Mouse (Mus musculus): Measurements from ENCODE around the gene Ankrd28. TPM values are rescaled to one million over a fixed set of nuclear protein-coding genes. Genes with fewer than 3 reads are reported as not detected.
"Not testable (repeated sequence)": the region's sequence is repeated elsewhere in the genome, so short reads cannot be mapped to it uniquely, and the experiment has no call there.

Gene Ankrd28
- polyA plus RNA-seq, 1 experiment from 2014 or later, result 8.8 TPM

DNA sequence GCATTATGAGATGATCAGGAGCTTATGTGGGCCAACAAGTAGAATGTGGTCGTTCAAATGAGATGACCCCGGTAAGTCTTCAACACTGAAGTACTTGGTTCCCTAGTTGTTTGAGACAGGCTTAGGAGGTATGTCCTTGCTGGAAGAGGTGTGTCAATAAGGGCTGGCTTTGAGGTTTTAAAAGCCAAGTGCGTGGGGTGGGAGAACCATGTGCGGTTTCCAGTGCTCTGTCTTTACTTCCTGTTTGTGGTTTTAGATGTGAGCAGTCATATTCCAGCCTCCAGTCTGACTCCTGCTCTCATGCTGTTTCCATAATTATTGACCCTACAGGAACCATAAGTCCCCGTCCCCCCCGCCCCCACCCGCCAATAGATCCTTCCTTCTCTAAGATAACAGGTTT, 68.7 kb downstream of the Ankrd28 start:
- H3K36me3 ChIP-seq, result peaks cover 23% of the 10 kb centered on the region
- no peak overlapping the region for H3K4me3 ChIP-seq
- H3K27me3 ChIP-seq (replicated peaks), result no peaks in the 10 kb centered on the region
- no peaks in the 10 kb centered on the region for H3K9me3 ChIP-seq (replicated peaks)
- ATAC-seq (ENCODE audit: insufficient number of reproducible peaks, low FRiP score), result no peak
- H3K4me2 ChIP-seq, result no peak overlapping the region
- H3K9ac ChIP-seq, result no peak overlapping the region
- WGBS, result 85% methylated on average over 7 of the region's 7 CpGs
- H3K27ac ChIP-seq (ENCODE audit: poor library complexity, severe bottlenecking), result no peak overlapping the region
- H3K4me1 ChIP-seq (replicated peaks), result no peaks in the 10 kb centered on the region

DNA sequence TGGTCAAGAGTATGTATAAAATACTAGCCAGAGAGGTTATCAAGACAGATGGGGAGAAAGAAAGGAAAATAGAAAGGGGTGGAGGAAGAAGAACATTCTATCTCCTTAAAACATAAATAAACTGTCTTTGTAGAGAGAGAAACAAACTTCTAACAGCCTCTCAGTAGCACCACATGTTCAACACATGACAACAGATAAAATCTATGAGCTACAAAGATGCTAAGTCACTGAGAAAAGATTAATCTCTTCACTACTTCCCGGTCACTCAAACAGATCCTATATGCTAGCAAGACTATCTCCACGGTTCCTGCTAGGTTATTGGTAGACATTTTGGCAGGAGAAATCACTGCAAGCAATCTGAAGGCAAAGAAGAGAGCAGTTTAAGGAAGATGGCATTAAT, 71.3 kb downstream of the Ankrd28 start:
- WGBS, result 91% methylated on average over 2 of the region's 2 CpGs
- Histone ChIP-seq H3K9me3 (replicated peaks) (no peaks in the 10 kb centered on the region), H3K4me3 (no peak overlapping the region), H3K27me3 (replicated peaks) (no peaks in the 10 kb centered on the region), H3K4me2 (no peak overlapping the region), H3K4me1 (replicated peaks) (no peaks in the 10 kb centered on the region), H3K36me3 (peaks cover 23% of the 10 kb centered on the region), H3K27ac (ENCODE audit: poor library complexity, severe bottlenecking) (no peak overlapping the region), H3K9ac (no peak overlapping the region)
- no peak for ATAC-seq (ENCODE audit: insufficient number of reproducible peaks, low FRiP score)

DNA sequence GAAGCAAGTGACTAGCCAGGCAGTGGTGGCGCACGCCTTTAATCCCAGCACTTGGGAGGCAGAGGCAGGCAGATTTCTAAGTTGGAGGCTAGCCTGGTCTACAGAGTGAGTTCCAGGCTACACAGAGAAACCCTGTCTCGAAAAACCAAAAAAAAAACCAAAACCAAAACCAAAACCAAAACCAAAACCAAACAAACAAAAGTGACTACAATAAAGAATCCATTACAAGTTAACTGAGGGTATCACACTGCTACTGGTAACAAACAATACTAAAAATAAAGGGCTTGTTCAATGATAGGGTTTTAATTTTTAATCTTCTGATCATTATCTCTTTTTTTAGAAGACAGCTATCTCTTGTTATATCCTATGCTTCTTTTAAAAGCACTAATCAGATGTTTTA, 72.0 kb downstream of the Ankrd28 start:
- not testable (repeated sequence) for H3K27ac ChIP-seq (ENCODE audit: poor library complexity, severe bottlenecking)

DNA sequence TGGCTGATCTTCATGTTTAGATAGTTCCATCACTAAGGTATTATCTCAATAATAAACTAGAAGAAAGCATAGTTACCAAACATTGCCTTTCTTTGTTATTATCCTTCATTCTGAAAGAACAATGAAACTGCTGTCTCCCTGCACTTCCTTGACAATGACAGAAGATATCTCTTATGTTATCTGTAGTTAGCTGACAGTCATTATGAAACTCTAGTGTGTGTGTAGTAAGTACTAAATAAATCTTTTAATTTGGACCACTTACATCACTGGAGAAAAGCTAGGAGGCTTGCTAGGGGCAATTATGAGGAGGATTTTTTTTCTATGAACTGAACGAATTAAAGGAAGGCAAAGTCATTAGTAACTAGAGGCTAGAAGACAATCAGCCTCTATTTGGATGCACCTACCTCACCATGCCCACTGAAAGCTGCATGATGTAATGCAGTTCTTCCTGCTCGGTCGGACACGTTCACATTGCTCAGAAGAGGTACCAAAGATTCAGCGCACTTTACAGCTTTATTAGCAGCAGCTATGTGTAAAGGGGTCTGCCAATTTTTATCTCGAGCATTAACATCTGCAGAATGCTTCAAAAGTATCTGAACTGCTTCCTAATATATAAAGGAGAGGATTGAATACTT, 82.1 kb downstream of the Ankrd28 start:
- Histone ChIP-seq H3K36me3 (peaks cover 16% of the 10 kb centered on the region), H3K4me3 (no peak overlapping the region), H3K9ac (no peak overlapping the region), H3K4me1 (replicated peaks) (0 out of 2 replicates have a peak, but pooled peaks cover 2% of the 10 kb centered on the region), H3K9me3 (replicated peaks) (no peaks in the 10 kb centered on the region), H3K27ac (ENCODE audit: poor library complexity, severe bottlenecking) (no peak overlapping the region), H3K27me3 (replicated peaks) (no peaks in the 10 kb centered on the region), H3K4me2 (no peak overlapping the region)
- WGBS, result 60% methylated on average over 6 of the region's 6 CpGs
- no peak for ATAC-seq (ENCODE audit: insufficient number of reproducible peaks, low FRiP score)

More for the DNA sequence above, 72.0 kb downstream of the Ankrd28 start:
- not testable (repeated sequence) for H3K4me1 ChIP-seq (replicated peaks); H3K27me3 ChIP-seq (replicated peaks); H3K9ac ChIP-seq; ATAC-seq (ENCODE audit: insufficient number of reproducible peaks, low FRiP score); H3K9me3 ChIP-seq (replicated peaks); H3K4me2 ChIP-seq; H3K4me3 ChIP-seq
- WGBS, result 92% methylated on average over 3 of the region's 3 CpGs
- H3K36me3 ChIP-seq, result peaks cover 22% of the 10 kb centered on the region

DNA sequence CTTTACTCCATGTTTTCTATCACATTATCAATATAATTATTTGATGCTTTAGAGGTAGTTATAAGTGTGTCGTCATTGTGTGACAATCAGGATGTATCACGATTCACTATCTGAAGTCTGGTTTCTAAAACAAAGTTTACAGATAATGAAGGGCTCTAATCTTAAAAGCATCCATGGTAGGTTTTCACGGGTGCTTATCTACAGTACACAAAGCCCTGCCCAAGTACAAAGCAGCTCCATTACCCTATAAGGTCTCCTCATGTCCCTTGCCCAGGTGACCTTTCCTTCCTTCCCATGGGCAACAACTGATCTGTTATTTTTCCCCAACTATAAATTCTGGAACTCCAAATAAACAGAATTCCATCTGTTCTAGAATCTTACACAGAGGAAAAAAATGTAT, 87.9 kb downstream of the Ankrd28 start:
- Histone ChIP-seq H3K4me2 (no peak overlapping the region), H3K9me3 (replicated peaks) (no peaks in the 10 kb centered on the region), H3K4me1 (replicated peaks) (peaks cover 7% of the 10 kb centered on the region), H3K4me3 (no peak overlapping the region), H3K9ac (no peak overlapping the region), H3K36me3 (peaks cover 25% of the 10 kb centered on the region), H3K27ac (ENCODE audit: poor library complexity, severe bottlenecking) (no peak overlapping the region), H3K27me3 (replicated peaks) (no peaks in the 10 kb centered on the region)
- no peak for ATAC-seq (ENCODE audit: insufficient number of reproducible peaks, low FRiP score)
- 17% methylated on average over 3 of the region's 3 CpGs for WGBS

DNA sequence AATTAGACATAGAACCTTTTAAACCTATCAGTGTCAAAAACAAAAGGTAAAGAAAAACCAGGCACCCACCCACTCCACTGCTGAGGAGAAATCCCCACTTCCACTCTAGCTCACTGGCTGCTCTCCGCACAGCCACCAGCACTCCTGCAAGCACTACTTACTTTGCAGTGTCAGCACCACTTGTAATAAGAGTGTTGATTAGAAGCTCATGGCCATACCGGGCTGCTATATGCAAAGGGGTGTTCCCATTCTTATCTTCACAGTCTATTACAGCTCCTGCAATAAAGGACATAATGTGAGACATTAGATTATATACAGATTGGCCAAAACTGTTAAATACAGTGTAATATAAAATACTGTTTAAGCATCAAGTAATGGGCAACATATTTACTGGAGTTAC, 95.6 kb downstream of the Ankrd28 start:
- H3K27me3 ChIP-seq (replicated peaks), result no peaks in the 10 kb centered on the region
- peaks cover 7% of the 10 kb centered on the region for H3K4me1 ChIP-seq (replicated peaks)
- H3K27ac ChIP-seq (ENCODE audit: poor library complexity, severe bottlenecking), result no peak overlapping the region
- ATAC-seq (ENCODE audit: insufficient number of reproducible peaks, low FRiP score), result no peak
- peaks cover 12% of the 10 kb centered on the region for H3K36me3 ChIP-seq
- no peak overlapping the region for H3K9ac ChIP-seq
- no peak overlapping the region for H3K4me3 ChIP-seq
- H3K9me3 ChIP-seq (replicated peaks), result no peaks in the 10 kb centered on the region
- no peak overlapping the region for H3K4me2 ChIP-seq
- WGBS, result 43% methylated on average over 2 of the region's 2 CpGs

DNA sequence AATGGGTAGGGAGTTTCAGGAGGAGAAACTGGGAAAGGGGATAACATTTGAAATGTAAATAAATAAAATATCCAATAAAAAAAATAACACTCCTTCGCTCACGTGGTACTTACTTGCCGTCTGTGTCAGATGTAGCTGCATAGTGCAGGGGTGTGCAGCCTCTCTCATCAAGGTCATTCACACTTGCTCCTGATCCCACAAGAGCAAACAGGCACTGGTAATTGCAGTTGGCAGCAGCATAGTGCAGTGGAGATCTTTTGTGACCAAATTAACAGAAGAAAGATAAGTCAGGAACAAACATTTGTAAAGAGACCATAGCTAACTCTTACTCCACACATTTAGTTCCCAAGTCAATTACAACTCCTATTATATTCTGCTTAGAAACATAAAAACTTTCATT, 102.9 kb downstream of the Ankrd28 start:
- H3K4me3 ChIP-seq, result no peak overlapping the region
- ATAC-seq (ENCODE audit: insufficient number of reproducible peaks, low FRiP score), result no peak
- no peak overlapping the region for H3K27ac ChIP-seq (ENCODE audit: poor library complexity, severe bottlenecking)
- WGBS, result 69% methylated on average over 3 of the region's 3 CpGs
- H3K27me3 ChIP-seq (replicated peaks), result no peaks in the 10 kb centered on the region
- no peak overlapping the region for H3K4me2 ChIP-seq
- H3K9ac ChIP-seq, result no peak overlapping the region
- H3K4me1 ChIP-seq (replicated peaks), result peaks cover 3% of the 10 kb centered on the region
- peaks cover 17% of the 10 kb centered on the region for H3K36me3 ChIP-seq
- H3K9me3 ChIP-seq (replicated peaks), result no peaks in the 10 kb centered on the region

DNA sequence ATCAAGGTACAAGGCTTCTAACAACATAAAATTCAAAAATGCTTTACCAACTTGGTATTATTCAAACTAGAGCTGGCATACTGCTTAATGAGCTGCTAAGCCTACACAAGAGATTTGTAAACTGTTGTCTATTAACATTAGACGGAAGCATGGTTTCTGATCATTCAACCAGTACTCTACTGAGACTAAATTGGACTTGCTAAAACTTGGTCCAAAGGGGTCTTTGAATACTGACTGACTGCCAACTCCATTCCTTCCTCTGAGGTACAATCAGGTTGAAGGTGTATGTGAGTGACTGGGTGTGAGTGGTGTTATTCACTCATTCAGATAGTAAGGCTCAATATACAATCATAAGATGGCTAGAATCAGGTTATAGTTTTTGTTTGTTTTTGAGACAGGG, 107.7 kb downstream of the Ankrd28 start:
- no peak for ATAC-seq (ENCODE audit: insufficient number of reproducible peaks, low FRiP score)
- Histone ChIP-seq H3K4me2 (no peak overlapping the region), H3K27ac (ENCODE audit: poor library complexity, severe bottlenecking) (no peak overlapping the region), H3K27me3 (replicated peaks) (no peaks in the 10 kb centered on the region), H3K9me3 (replicated peaks) (no peaks in the 10 kb centered on the region), H3K36me3 (peaks cover 35% of the 10 kb centered on the region), H3K9ac (no peak overlapping the region), H3K4me1 (replicated peaks) (peaks cover 3% of the 10 kb centered on the region), H3K4me3 (no peak overlapping the region)
- 91% methylated on average over 1 of the region's 1 CpGs for WGBS

DNA sequence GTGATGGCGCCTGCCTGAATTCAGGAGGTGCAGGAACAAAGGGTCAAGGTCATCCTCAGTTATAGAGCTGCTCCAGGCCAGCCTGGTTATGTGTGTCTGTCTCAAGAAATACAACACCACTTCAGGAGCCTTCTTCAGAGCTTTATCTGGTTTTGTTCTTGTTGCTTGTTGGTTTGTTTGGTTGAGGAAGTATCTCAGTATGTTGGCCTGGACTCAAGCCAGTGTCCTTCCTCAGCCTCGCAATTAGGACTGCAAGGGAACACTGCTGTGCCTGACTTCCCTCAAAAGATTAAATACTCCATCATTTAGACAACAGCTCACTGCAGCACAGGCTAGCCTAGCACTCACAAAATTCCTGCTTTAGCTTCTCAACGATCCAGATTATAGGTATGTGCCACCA, 109.2 kb downstream of the Ankrd28 start:
- Histone ChIP-seq H3K27ac (ENCODE audit: poor library complexity, severe bottlenecking) (no peak overlapping the region), H3K4me3 (no peak overlapping the region), H3K27me3 (replicated peaks) (no peaks in the 10 kb centered on the region), H3K36me3 (peaks cover 35% of the 10 kb centered on the region), H3K9me3 (replicated peaks) (no peaks in the 10 kb centered on the region), H3K4me1 (replicated peaks) (no peaks in the 10 kb centered on the region), H3K9ac (no peak overlapping the region), H3K4me2 (no peak overlapping the region)
- WGBS, result 77% methylated on average over 3 of the region's 3 CpGs
- no peak for ATAC-seq (ENCODE audit: insufficient number of reproducible peaks, low FRiP score)

DNA sequence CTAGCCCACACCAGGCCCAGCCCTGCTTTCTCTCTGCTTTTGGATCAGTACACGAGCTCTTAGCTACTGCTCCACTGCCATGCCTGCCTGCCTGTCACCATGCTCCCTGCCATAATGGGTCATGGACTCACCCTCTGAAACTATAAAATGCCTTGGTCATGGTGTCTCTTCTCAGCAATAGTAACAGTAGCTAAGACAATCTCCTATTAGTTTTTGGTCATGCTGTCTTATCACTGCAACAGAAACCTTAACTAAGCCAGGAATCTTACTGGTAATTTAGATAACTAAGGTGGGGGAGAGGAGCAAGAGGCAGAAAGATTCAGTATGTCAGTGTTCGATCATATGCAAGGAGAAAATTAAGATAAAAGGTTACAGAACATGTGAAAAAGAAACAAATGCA, 112.1 kb downstream of the Ankrd28 start:
- no peaks in the 10 kb centered on the region for H3K4me1 ChIP-seq (replicated peaks)
- H3K9me3 ChIP-seq (replicated peaks), result no peaks in the 10 kb centered on the region
- no peaks in the 10 kb centered on the region for H3K27me3 ChIP-seq (replicated peaks)
- H3K27ac ChIP-seq (ENCODE audit: poor library complexity, severe bottlenecking), result no peak overlapping the region
- ATAC-seq (ENCODE audit: insufficient number of reproducible peaks, low FRiP score), result no peak
- no peak overlapping the region for H3K4me2 ChIP-seq
- WGBS, result 88% methylated on average over 2 of the region's 2 CpGs
- H3K4me3 ChIP-seq, result no peak overlapping the region
- H3K9ac ChIP-seq, result no peak overlapping the region
- H3K36me3 ChIP-seq, result peaks cover 43% of the 10 kb centered on the region

DNA sequence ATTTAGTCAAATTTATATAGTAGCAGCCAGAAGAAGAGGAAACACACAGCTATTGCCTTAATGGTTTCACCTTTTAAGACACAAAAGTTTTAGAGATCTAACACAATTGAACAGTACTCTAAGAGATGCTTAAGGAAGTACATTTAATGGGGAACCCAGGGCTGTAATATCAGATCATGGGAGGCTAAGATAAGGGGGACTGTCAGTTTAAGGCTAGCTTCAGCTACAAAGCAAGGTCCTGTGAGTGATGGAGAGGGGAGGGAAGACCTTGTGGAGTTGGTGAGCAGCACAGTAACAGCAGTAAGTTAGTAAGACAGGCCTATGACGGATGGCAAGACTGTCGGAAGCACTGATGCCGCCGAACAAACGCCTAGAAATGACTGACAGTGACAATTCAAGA, 113.1 kb downstream of the Ankrd28 start:
- ATAC-seq (ENCODE audit: insufficient number of reproducible peaks, low FRiP score), result no peak
- Histone ChIP-seq H3K4me1 (replicated peaks) (no peaks in the 10 kb centered on the region), H3K9me3 (replicated peaks) (no peaks in the 10 kb centered on the region), H3K27me3 (replicated peaks) (no peaks in the 10 kb centered on the region), H3K4me3 (no peak overlapping the region), H3K9ac (no peak overlapping the region), H3K4me2 (no peak overlapping the region), H3K36me3 (peaks cover 44% of the 10 kb centered on the region), H3K27ac (ENCODE audit: poor library complexity, severe bottlenecking) (no peak overlapping the region)
- WGBS, result 90% methylated on average over 5 of the region's 5 CpGs

DNA sequence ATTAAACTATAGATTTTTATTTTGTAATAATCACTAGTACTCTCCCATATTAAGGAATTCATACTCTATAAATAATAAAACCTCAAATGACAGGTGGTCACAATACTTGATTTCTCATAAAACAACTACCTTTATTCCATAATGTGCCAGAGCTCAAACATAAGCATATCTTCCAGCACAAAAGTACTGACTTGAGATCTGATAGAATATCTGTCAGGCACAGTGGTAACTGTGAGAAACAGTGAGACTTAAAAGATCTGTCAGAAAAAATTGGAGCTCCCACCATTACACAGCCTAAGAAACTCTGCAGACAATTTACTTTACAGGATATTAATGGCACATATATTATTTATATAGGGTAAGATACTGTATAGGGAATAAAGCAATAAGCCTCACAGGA, 114.8 kb downstream of the Ankrd28 start:
- H3K4me1 ChIP-seq (replicated peaks), result no peaks in the 10 kb centered on the region
- no peak overlapping the region for H3K9ac ChIP-seq
- no peak overlapping the region for H3K4me3 ChIP-seq
- no peaks in the 10 kb centered on the region for H3K9me3 ChIP-seq (replicated peaks)
- ATAC-seq (ENCODE audit: insufficient number of reproducible peaks, low FRiP score), result no peak
- peaks cover 46% of the 10 kb centered on the region for H3K36me3 ChIP-seq
- H3K27ac ChIP-seq (ENCODE audit: poor library complexity, severe bottlenecking), result no peak overlapping the region
- H3K4me2 ChIP-seq, result no peak overlapping the region
- H3K27me3 ChIP-seq (replicated peaks), result no peaks in the 10 kb centered on the region

Data from heart, embryonic 12.5 days (tissue).